Mouse (Mus musculus) forebrain, embryonic 16.5 days (tissue): ENCODE measurements around the gene Gm49361. TPM values are rescaled to one million over a fixed set of nuclear protein-coding genes. Genes with fewer than 3 reads are reported as not detected.

Experiments used
- ATAC-seq: fragments of 200-750 bp; cut with Nextera tagmentation; 2 replicates; pipeline ENCODE4 v1.8.0; 2017; ENCODE audit warnings: mild to moderate bottlenecking, moderate library complexity
- H3K27ac ChIP-seq: fragments of 300-500 bp; sonication (generic); 2 replicates; pipeline ENCODE4 v1.5.1; 2014; ENCODE audit warnings: low read length, control low read depth
- H3K27me3 ChIP-seq: fragments of 300-500 bp; sonication (generic); replicated peaks from 2 replicates; pipeline ENCODE4 v1.6.1; 2014; ENCODE audit warnings: low read length; ENCODE audit not compliant: control insufficient read depth, insufficient read depth
- H3K36me3 ChIP-seq: fragments of 300-500 bp; sonication (generic); 2 replicates; pipeline ENCODE4 v1.6.1; 2014; ENCODE audit not compliant: control insufficient read depth, insufficient read depth
- H3K4me1 ChIP-seq: fragments of 300-500 bp; sonication (generic); replicated peaks from 2 replicates; pipeline ENCODE4 v1.6.1; 2014; ENCODE audit warnings: low read length; ENCODE audit not compliant: control insufficient read depth, insufficient read depth
- H3K4me2 ChIP-seq: fragments of 300-500 bp; sonication (generic); 2 replicates; pipeline ENCODE4 v1.6.1; 2014; ENCODE audit warnings: mild to moderate bottlenecking, low read length, control low read depth
- H3K4me3 ChIP-seq: fragments of 300-500 bp; sonication (generic); replicated peaks from 2 replicates; pipeline ENCODE4 v1.5.1; 2014; ENCODE audit warnings: mild to moderate bottlenecking, low read length, control low read depth
- H3K9ac ChIP-seq: fragments of 300-500 bp; sonication (generic); replicated peaks from 2 replicates; pipeline ENCODE4 v1.6.1; 2014; ENCODE audit warnings: low read depth, low read length, control low read depth
- H3K9me3 ChIP-seq: fragments of 300-500 bp; sonication (generic); 2 replicates; pipeline ENCODE4 v1.6.1; 2016; ENCODE audit warnings: low read length; ENCODE audit not compliant: control insufficient read depth
- WGBS: fragments of 180-500 bp; shearing (Covaris S2); extraction: QIAGEN DNeasy Blood & Tissue Kit; methylation state at CpG from one replicate; pipeline ENCODE4 v1.1.7; 2014; 5-methylcytosine and 5-hydroxymethylcytosine counted together
- polyA plus RNA-seq: library from polyadenylated mRNA; unstranded; fragments of >200 nt; fragmentation: Nextera tagmentation; extraction: Ambion mirVana; gene quantifications from 2 replicates; pipeline ENCODE4 v1.2.1, GENCODE M21; 2015

Gm49361 gene
- not detected in 2 replicates for polyA plus RNA-seq

DNA sequence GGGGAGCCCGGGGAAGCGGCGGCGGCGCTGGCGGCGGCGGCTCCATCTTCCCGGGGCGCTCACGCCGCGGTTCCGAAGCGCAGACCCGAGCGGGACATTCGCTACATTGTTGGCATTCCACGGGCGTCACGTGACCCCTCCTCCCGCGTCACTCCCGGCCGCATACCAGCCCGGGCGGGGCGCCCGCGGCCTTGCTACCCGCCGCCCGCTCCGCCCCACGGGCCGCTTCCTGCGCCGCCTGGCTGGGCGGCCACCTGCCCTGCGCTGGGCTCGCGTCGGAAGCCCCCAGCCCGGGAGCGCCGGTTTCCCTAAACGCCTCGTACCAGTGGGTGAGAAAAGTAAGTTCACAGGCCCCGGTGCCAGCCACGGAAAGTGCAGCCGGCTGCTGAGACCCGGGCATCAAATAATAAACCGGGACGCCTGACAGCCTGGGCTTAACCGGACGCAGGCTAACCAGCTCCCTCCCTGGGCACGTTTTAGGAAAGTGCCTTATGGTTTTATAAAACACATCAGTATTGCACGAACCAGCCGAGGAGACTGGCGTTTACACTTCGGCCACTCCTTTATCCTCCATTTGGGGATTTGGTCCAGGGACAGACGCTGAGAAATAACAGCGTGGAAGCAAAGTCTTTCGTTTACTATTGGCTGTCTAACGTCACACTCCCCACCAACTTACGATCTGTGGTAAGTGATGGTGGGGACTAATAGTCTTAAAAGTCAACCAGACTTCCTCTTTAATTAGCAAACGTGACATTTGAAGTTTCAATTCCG lies at the start of gene Gm49361:
TSS of gene Gm49361 (minus strand) at position 103 of the 771 bp plus-strand sequence.
- peak; percentile 84 for ATAC-seq
- Histone ChIP-seq H3K27ac (peak within 1 kb of the TSS; percentile 67), H3K27me3 (no peaks in the 10 kb centered on the region; the same call in 1 of the 2 replicates), H3K9ac (peak within 1 kb of the TSS; percentile 86), H3K36me3 (no peaks in the 10 kb centered on the region), H3K4me3 (peak within 1 kb of the TSS; percentile 89), H3K4me1 (peaks cover 21% of the 10 kb centered on the region), H3K4me2 (peak within 1 kb of the TSS; percentile 94), H3K9me3 (no peaks in the 10 kb centered on the region)
- under 1% methylated on average over 61 of the region's 68 CpGs for WGBS

DNA sequence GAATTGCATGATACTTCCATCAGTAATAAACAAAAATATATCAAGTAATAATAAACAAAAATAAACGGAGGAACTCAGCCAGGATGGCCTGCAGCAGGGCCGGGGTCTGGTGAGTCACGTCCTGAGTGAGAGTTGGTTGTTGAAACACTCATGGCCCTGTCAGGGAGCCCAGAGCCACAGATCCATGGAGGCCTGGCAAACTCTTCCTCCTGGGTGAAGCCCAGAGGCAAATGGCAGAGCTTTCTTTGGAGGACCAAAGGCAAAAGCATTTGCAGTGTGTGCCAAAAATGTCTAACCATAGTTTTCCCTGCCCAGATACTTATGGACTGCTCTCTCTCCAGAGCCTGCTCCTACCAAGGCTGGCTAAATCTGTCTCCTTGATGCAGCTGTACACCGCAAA lies 45.3 kb upstream of the Gm49361 start:
- no peak overlapping the region for H3K4me2 ChIP-seq
- WGBS, result 85% methylated on average over 4 of the region's 4 CpGs
- H3K9ac ChIP-seq, result no peak overlapping the region
- H3K27me3 ChIP-seq, result no peaks in the 10 kb centered on the region
- no peak for ATAC-seq
- no peaks in the 10 kb centered on the region for H3K4me1 ChIP-seq
- no peak overlapping the region for H3K27ac ChIP-seq
- H3K4me3 ChIP-seq, result no peak overlapping the region
- H3K9me3 ChIP-seq, result no peaks in the 10 kb centered on the region
- no peaks in the 10 kb centered on the region for H3K36me3 ChIP-seq

DNA sequence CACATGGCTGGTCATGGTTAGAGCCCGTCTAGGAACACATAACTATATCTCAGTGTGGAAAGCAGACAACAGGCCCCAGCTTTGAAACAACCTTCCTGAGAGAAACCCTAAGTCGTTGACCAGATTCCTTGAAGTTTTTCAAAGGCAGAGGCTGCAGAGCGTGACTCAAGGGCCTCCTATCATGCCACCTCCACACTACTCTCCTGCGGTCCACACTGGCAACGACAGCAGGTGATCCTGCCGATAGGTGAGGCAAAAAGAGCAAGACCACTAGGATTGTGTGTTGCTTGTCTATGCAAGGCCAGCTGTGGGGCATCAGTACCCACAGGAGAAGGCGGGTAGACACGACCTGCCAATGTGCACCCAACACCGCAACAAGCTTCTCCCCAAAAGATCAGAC lies 43.9 kb upstream of the Gm49361 start:
- 91% methylated on average over 9 of the region's 9 CpGs for WGBS
- no peak overlapping the region for H3K4me2 ChIP-seq
- H3K9ac ChIP-seq, result no peak overlapping the region
- H3K4me1 ChIP-seq, result no peaks in the 10 kb centered on the region
- no peaks in the 10 kb centered on the region for H3K9me3 ChIP-seq
- H3K27me3 ChIP-seq, result no peaks in the 10 kb centered on the region
- H3K4me3 ChIP-seq, result no peak overlapping the region
- no peak for ATAC-seq
- no peaks in the 10 kb centered on the region for H3K36me3 ChIP-seq
- H3K27ac ChIP-seq, result no peak overlapping the region

DNA sequence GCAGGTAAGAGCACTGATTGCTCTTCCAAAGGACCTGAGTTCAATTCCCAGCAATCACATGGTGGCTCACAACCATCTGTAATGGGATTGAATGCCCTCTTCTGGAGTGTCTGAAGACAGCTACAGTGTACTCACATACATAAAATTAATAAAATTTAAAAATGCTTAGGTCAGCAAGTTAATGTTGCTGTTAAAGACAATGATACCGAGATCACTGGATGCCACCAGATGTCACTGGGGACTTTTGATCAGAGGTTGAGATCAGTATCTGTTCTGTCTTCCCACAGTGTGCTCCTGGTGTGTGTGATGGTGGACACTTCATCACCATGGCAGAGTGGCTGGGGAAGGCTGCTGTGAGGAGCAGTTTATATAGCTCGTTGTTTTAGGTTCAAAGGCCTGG lies 43.4 kb upstream of the Gm49361 start:
- Histone ChIP-seq H3K9me3 (no peaks in the 10 kb centered on the region), H3K27ac (no peak overlapping the region), H3K36me3 (no peaks in the 10 kb centered on the region), H3K27me3 (no peaks in the 10 kb centered on the region), H3K4me1 (no peaks in the 10 kb centered on the region), H3K9ac (no peak overlapping the region), H3K4me3 (no peak overlapping the region), H3K4me2 (no peak overlapping the region)
- 87% methylated on average over 2 of the region's 2 CpGs for WGBS
- no peak for ATAC-seq

DNA sequence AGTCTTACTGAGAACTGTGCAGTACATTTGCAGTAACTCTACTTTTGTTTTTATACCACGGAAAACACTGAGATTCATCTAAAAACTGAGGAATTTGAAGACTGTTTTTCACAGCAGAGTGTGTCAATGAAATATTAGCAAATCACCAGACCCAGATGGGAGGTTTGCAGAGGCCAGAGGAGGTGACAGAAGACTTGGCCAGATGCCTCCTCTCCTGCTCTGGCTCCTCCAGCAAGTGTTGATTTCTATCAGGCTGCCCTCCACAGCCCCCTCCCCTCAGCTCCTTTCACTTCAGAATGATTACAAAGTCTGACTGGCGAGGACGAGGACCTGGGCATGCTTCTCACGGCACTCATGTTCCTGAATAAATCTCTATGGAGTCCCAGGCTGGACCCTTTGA lies 41.5 kb upstream of the Gm49361 start:
- Histone ChIP-seq H3K27me3 (no peaks in the 10 kb centered on the region), H3K27ac (no peak overlapping the region), H3K4me1 (no peaks in the 10 kb centered on the region), H3K4me2 (no peak overlapping the region), H3K4me3 (no peak overlapping the region), H3K9ac (no peak overlapping the region), H3K36me3 (no peaks in the 10 kb centered on the region), H3K9me3 (no peaks in the 10 kb centered on the region)
- ATAC-seq, result no peak
- WGBS, result 53% methylated on average over 4 of the region's 4 CpGs

DNA sequence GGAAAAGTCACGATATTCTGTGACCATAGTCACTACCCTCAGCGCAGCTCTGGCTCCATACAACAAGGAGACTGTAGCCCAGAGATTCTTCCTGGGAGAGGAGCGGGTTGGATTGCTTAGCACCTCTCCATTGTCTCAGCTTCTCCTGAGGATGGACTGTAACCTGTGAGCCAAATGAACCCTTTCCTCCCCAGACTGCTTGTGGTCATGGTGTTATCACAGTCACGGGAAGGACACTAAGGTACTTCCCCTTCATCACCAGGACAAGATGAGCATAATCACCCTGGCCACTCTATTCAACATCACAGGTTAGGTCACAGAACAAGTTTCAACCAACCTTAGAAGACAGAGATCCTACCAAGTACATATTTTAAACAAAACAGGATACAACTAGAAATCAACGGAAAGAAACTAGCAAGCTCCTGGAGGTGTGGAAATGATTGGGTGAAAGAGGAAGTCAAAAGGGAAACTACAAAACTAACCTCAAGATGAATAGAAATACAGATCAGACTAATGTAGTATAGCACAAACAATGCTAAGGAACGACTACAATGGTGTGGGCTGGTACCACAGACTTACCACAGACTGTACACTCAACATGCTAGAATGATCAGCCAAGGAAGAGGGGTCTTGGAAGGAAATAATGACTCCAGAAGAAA lies 26.4 kb upstream of the Gm49361 start:
- ATAC-seq, result no peak

DNA sequence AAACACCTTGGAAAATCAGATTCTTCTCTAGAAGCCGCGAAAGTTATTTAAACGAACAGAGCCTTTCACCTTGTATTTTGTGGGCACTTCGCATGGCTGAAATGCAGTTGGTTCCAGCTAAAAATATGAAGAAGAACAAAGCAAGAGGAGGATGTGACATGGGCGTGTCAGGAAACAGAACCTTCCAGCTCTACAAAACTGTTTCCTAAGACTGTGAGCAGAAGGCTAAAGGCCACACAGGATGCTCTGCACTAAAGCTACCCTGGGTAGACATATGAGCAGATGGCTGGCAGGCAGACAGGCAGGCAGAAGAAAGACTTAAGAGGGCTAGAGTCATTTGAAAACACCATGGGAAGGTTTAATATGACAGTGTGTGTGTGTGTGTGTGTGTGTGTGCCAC lies 23.2 kb upstream of the Gm49361 start:
- ATAC-seq, result no peak
- WGBS, result 97% methylated on average over 5 of the region's 5 CpGs

More for the DNA sequence above, 26.4 kb upstream of the Gm49361 start:
- H3K27me3 ChIP-seq, result no peaks in the 10 kb centered on the region
- no peak overlapping the region for H3K4me2 ChIP-seq
- H3K9me3 ChIP-seq, result 0 out of 2 replicates have a peak, but pooled peaks cover 3% of the 10 kb centered on the region
- no peaks in the 10 kb centered on the region for H3K36me3 ChIP-seq
- WGBS, result 84% methylated on average over 6 of the region's 6 CpGs
- no peaks in the 10 kb centered on the region for H3K4me1 ChIP-seq
- H3K9ac ChIP-seq, result no peak overlapping the region
- H3K27ac ChIP-seq, result no peak overlapping the region
- no peak overlapping the region for H3K4me3 ChIP-seq

DNA sequence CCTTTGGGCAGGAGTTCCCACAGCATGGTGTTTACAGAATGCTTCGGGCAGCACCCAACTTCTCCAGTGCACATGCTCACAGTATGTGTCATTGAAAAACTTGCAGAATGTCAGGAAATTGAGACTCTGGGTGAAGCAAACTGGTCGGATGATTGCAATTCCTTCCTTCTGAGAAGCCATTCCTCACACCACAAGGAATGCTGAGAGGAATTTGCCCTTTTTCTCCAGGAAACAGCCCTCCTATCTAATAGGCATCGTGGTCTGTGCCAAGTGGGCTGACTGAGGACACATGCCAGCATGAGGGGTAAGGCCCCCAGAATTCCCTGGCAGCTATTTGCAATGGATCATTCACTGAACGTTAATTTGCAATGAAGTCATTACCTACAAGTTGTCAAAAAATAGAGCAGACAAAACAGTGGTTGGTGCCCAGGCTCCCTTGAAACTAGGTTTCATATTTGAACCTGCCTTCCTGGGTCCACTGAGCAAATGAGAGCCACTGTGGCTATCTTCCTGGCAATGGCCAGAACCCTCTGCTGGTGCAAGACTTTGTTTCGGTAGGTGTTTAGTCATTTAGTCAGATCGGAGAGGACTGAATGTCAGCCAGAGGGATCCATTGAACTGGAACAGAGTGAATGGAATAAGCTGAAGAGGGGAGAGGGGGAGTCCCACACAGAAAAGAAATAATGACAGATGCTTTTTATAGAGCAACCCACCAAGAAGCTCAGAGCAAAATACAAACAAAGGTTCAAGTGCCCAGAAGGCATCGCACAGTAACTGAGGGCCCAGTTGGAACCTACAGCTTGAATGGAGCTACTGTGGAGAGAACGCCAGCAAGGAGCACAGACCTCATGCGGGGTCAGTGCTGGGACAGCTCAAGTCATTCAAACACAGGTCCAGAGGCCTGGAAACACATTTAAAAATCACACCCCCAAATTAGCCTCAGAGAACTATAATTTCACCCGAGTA lies 14.8 kb upstream of the Gm49361 start:
- Histone ChIP-seq H3K9ac (no peak overlapping the region), H3K4me1 (peaks cover 8% of the 10 kb centered on the region), H3K36me3 (no peaks in the 10 kb centered on the region), H3K4me3 (no peak overlapping the region), H3K27ac (no peak overlapping the region), H3K4me2 (no peak overlapping the region), H3K9me3 (no peaks in the 10 kb centered on the region), H3K27me3 (no peaks in the 10 kb centered on the region)
- peak; percentile 52 for ATAC-seq
- WGBS, result 27% methylated on average over 10 of the region's 10 CpGs

More for the DNA sequence above, 23.2 kb upstream of the Gm49361 start:
- H3K27me3 ChIP-seq, result no peaks in the 10 kb centered on the region
- H3K4me3 ChIP-seq, result no peak overlapping the region
- H3K4me2 ChIP-seq, result no peak overlapping the region
- H3K36me3 ChIP-seq, result no peaks in the 10 kb centered on the region
- H3K9me3 ChIP-seq, result no peaks in the 10 kb centered on the region
- no peak overlapping the region for H3K9ac ChIP-seq
- H3K4me1 ChIP-seq, result no peaks in the 10 kb centered on the region
- H3K27ac ChIP-seq, result no peak overlapping the region

DNA sequence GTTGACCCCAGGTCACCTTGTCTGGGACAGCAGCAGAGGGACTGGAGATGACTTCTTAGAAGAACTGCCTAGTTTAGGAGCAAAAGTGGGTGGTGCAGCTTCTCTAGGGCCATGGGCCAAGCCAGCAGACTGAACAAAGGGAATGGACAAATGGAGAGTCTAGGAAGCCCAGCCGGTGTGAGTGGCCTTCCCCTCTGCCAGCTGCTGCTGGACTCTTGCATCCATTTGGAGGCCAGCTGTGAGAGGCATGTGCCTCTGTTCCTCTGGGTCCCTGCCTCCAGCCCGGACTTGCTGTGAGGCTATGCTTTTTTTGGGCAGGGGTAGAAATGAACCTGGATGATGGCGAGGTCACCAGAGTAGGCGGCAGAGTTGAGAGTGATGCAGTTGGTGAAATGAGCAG lies 12.3 kb upstream of the Gm49361 start, which contains the start of gene Lats2:
TSS of gene Lats2 (minus strand) at position 152 of the 400 bp plus-strand sequence.
- Histone ChIP-seq H3K36me3 (no peaks in the 10 kb centered on the region), H3K27ac (no peak within 1 kb of the TSS), H3K9me3 (no peaks in the 10 kb centered on the region), H3K4me1 (peaks cover 8% of the 10 kb centered on the region), H3K27me3 (no peaks in the 10 kb centered on the region), H3K4me2 (no peak within 1 kb of the TSS), H3K9ac (no peak within 1 kb of the TSS), H3K4me3 (no peak within 1 kb of the TSS)
- WGBS, result 89% methylated on average over 4 of the region's 4 CpGs
- no peak for ATAC-seq
